Mouse (Mus musculus): ENCODE results near the gene Mrpl35.

GRCm38 (mm10) chr6:71788348-71788747, 38.4 kb downstream of the Mrpl35 start:
- TF ChIP-seq POLR2A (IDR thresholded peaks at IDR 0.05; ENCODE audit: low read depth, low read length) (no peak), CTCF (IDR thresholded peaks at IDR 0.05; ENCODE audit: extremely low read depth, insufficient read length, insufficient replicate concordance, low read depth, low read length) (no peak)

Measured in small intestine, adult 2 months (tissue).